Mouse (Mus musculus): ENCODE measurements around the gene 6030468B19Rik. TPM values are rescaled to one million over a fixed set of nuclear protein-coding genes. Genes with fewer than 3 reads are reported as not detected.

6030468B19Rik gene
- polyA plus RNA-seq, 1 experiment from 2014 or later = 0.65 TPM

GRCm38 (mm10) chr11:117776085-117776792 lies 21.2 kb upstream of the 6030468B19Rik start:
- DNase-seq (ENCODE audit: low spot score) (no peak), ATAC-seq (ENCODE audit: insufficient read depth, low FRiP score, low TSS enrichment) (no peak)
- 0 out of 2 replicates have a peak, but pooled peaks cover 4% of the 10 kb centered on the region for H3K27me3 ChIP-seq (ENCODE audit: control insufficient read depth, insufficient read depth, low read length)
- H3K9me3 ChIP-seq (ENCODE audit: control insufficient read depth, low read length) = no peaks in the 10 kb centered on the region
- no peaks in the 10 kb centered on the region; the same call in 1 of the 2 replicates for H3K36me3 ChIP-seq (ENCODE audit: control insufficient read depth, insufficient read depth, low read length)
- H3K4me2 ChIP-seq (ENCODE audit: low read depth) = no peak overlapping the region
- 83% methylated on average over 14 of the region's 14 CpGs for whole genome bisulfite sequencing
- H3K9ac ChIP-seq (ENCODE audit: low read length) = no peak overlapping the region
- no peak overlapping the region for H3K4me3 ChIP-seq (ENCODE audit: low read depth, low read length)
- no peak overlapping the region for H3K27ac ChIP-seq (ENCODE audit: low read depth, low read length)
- H3K4me1 ChIP-seq (ENCODE audit: control insufficient read depth, insufficient read depth, low read length) = peaks cover 26% of the 10 kb centered on the region

GRCm38 (mm10) chr11:117777111-117777510 lies 20.3 kb upstream of the 6030468B19Rik start:
- H3K36me3 ChIP-seq (ENCODE audit: control insufficient read depth, insufficient read depth, low read length) = no peaks in the 10 kb centered on the region; the same call in 1 of the 2 replicates
- no peaks in the 10 kb centered on the region for H3K9me3 ChIP-seq (ENCODE audit: control insufficient read depth, low read length)
- H3K4me2 ChIP-seq (ENCODE audit: low read depth) = no peak overlapping the region
- H3K4me1 ChIP-seq (ENCODE audit: control insufficient read depth, insufficient read depth, low read length) = peaks cover 26% of the 10 kb centered on the region
- WGBS = 89% methylated on average over 5 of the region's 5 CpGs
- DNase-seq (ENCODE audit: low spot score) (no peak), ATAC-seq (ENCODE audit: insufficient read depth, low FRiP score, low TSS enrichment) (no peak)
- H3K9ac ChIP-seq (ENCODE audit: low read length) = no peak overlapping the region
- no peak overlapping the region for H3K4me3 ChIP-seq (ENCODE audit: low read depth, low read length)
- peaks cover 10% of the 10 kb centered on the region for H3K27me3 ChIP-seq (ENCODE audit: control insufficient read depth, insufficient read depth, low read length)
- no peak overlapping the region for H3K27ac ChIP-seq (ENCODE audit: low read depth, low read length)

- Histone ChIP-seq H3K4me2 (ENCODE audit: low read depth) (no peak overlapping the region), H3K4me1 (ENCODE audit: control insufficient read depth, insufficient read depth, low read length) (peaks cover 26% of the 10 kb centered on the region), H3K4me3 (ENCODE audit: low read depth, low read length) (no peak overlapping the region), H3K27me3 (ENCODE audit: control insufficient read depth, insufficient read depth, low read length) (peaks cover 11% of the 10 kb centered on the region), H3K27ac (ENCODE audit: low read depth, low read length) (no peak overlapping the region), H3K9me3 (ENCODE audit: control insufficient read depth, low read length) (no peaks in the 10 kb centered on the region), H3K9ac (ENCODE audit: low read length) (no peak overlapping the region), H3K36me3 (ENCODE audit: control insufficient read depth, insufficient read depth, low read length) (no peaks in the 10 kb centered on the region; the same call in 1 of the 2 replicates)
- ATAC-seq (ENCODE audit: insufficient read depth, low FRiP score, low TSS enrichment) (no peak), DNase-seq (ENCODE audit: low spot score) (no peak)
- 98% methylated on average over 11 of the region's 11 CpGs for WGBS
Measured at GRCm38 (mm10) chr11:117778031-117778430, 19.4 kb upstream of the 6030468B19Rik start.

GRCm38 (mm10) chr11:117778851-117779433 lies 18.5 kb upstream of the 6030468B19Rik start:
- DNase-seq (ENCODE audit: low spot score) = no peak
- peak overlapping the region; percentile 34; the same call in 1 of the 2 replicates for H3K4me3 ChIP-seq (ENCODE audit: low read depth, low read length)
- peak overlapping the region; percentile 83 for H3K27ac ChIP-seq (ENCODE audit: low read depth, low read length)
- peak overlapping the region; percentile 74 for H3K4me2 ChIP-seq (ENCODE audit: low read depth)
- no peak for ATAC-seq (ENCODE audit: insufficient read depth, low FRiP score, low TSS enrichment)
- no peaks in the 10 kb centered on the region for H3K9me3 ChIP-seq (ENCODE audit: control insufficient read depth, low read length)
- H3K4me1 ChIP-seq (ENCODE audit: control insufficient read depth, insufficient read depth, low read length) = peaks cover 29% of the 10 kb centered on the region
- no peaks in the 10 kb centered on the region; the same call in 1 of the 2 replicates for H3K36me3 ChIP-seq (ENCODE audit: control insufficient read depth, insufficient read depth, low read length)
- H3K27me3 ChIP-seq (ENCODE audit: control insufficient read depth, insufficient read depth, low read length) = peaks cover 15% of the 10 kb centered on the region
- H3K9ac ChIP-seq (ENCODE audit: low read length) = peak overlapping the region; percentile 65
- WGBS = 58% methylated on average over 12 of the region's 12 CpGs

GRCm38 (mm10) chr11:117779434-117780198 lies 17.8 kb upstream of the 6030468B19Rik start:
- ATAC-seq (ENCODE audit: insufficient read depth, low FRiP score, low TSS enrichment) = peak; percentile 56
- H3K4me1 ChIP-seq (ENCODE audit: control insufficient read depth, insufficient read depth, low read length) = peaks cover 29% of the 10 kb centered on the region
- WGBS = 2% methylated on average over 38 of the region's 38 CpGs

GRCm38 (mm10) chr11:117780199-117780515 lies 17.3 kb upstream of the 6030468B19Rik start:
- Histone ChIP-seq H3K27ac (ENCODE audit: low read depth, low read length) (peak overlapping the region; percentile 83), H3K27me3 (ENCODE audit: control insufficient read depth, insufficient read depth, low read length) (peaks cover 15% of the 10 kb centered on the region), H3K9me3 (ENCODE audit: control insufficient read depth, low read length) (no peaks in the 10 kb centered on the region), H3K36me3 (ENCODE audit: control insufficient read depth, insufficient read depth, low read length) (no peaks in the 10 kb centered on the region), H3K4me3 (ENCODE audit: low read depth, low read length) (peak overlapping the region; percentile 34), H3K4me2 (ENCODE audit: low read depth) (peak overlapping the region; percentile 74), H3K9ac (ENCODE audit: low read length) (peak overlapping the region; percentile 65), H3K4me1 (ENCODE audit: control insufficient read depth, insufficient read depth, low read length) (peaks cover 29% of the 10 kb centered on the region)
- DNase-seq (ENCODE audit: low spot score) = no peak
- ATAC-seq (ENCODE audit: insufficient read depth, low FRiP score, low TSS enrichment) = peak; percentile 45; the same call in 1 of the 2 replicates
- 2% methylated on average over 17 of the region's 17 CpGs for WGBS

More at GRCm38 (mm10) chr11:117779434-117780198, 17.8 kb upstream of the 6030468B19Rik start:
- peak; percentile 78 for DNase-seq (ENCODE audit: low spot score)
- Histone ChIP-seq H3K4me3 (ENCODE audit: low read depth, low read length) (peak overlapping the region; percentile 34), H3K27me3 (ENCODE audit: control insufficient read depth, insufficient read depth, low read length) (peaks cover 15% of the 10 kb centered on the region), H3K9ac (ENCODE audit: low read length) (peak overlapping the region; percentile 65), H3K9me3 (ENCODE audit: control insufficient read depth, low read length) (no peaks in the 10 kb centered on the region), H3K27ac (ENCODE audit: low read depth, low read length) (peak overlapping the region; percentile 83), H3K36me3 (ENCODE audit: control insufficient read depth, insufficient read depth, low read length) (no peaks in the 10 kb centered on the region; the same call in 1 of the 2 replicates), H3K4me2 (ENCODE audit: low read depth) (peak overlapping the region; percentile 74)

GRCm38 (mm10) chr11:117780582-117781111 lies 16.8 kb upstream of the 6030468B19Rik start:
- no peaks in the 10 kb centered on the region for H3K9me3 ChIP-seq (ENCODE audit: control insufficient read depth, low read length)
- peak; percentile 71 for DNase-seq (ENCODE audit: low spot score)
- peak overlapping the region; percentile 34 for H3K4me3 ChIP-seq (ENCODE audit: low read depth, low read length)
- peak; percentile 30; the same call in 1 of the 2 replicates for ATAC-seq (ENCODE audit: insufficient read depth, low FRiP score, low TSS enrichment)
- WGBS = 1% methylated on average over 19 of the region's 19 CpGs
- H3K4me1 ChIP-seq (ENCODE audit: control insufficient read depth, insufficient read depth, low read length) = peaks cover 29% of the 10 kb centered on the region
- no peaks in the 10 kb centered on the region for H3K36me3 ChIP-seq (ENCODE audit: control insufficient read depth, insufficient read depth, low read length)
- peak overlapping the region; percentile 65 for H3K9ac ChIP-seq (ENCODE audit: low read length)
- peaks cover 15% of the 10 kb centered on the region for H3K27me3 ChIP-seq (ENCODE audit: control insufficient read depth, insufficient read depth, low read length)
- peak overlapping the region; percentile 83 for H3K27ac ChIP-seq (ENCODE audit: low read depth, low read length)
- H3K4me2 ChIP-seq (ENCODE audit: low read depth) = peak overlapping the region; percentile 74

- 23% methylated on average over 18 of the region's 18 CpGs for WGBS
- Histone ChIP-seq H3K9me3 (ENCODE audit: control insufficient read depth, low read length) (no peaks in the 10 kb centered on the region), H3K4me2 (ENCODE audit: low read depth) (peak overlapping the region; percentile 74), H3K36me3 (ENCODE audit: control insufficient read depth, insufficient read depth, low read length) (no peaks in the 10 kb centered on the region), H3K4me1 (ENCODE audit: control insufficient read depth, insufficient read depth, low read length) (peaks cover 29% of the 10 kb centered on the region), H3K27me3 (ENCODE audit: control insufficient read depth, insufficient read depth, low read length) (peaks cover 15% of the 10 kb centered on the region), H3K4me3 (ENCODE audit: low read depth, low read length) (peak overlapping the region; percentile 34; the same call in 1 of the 2 replicates), H3K27ac (ENCODE audit: low read depth, low read length) (0 out of 2 replicates have a peak overlapping the region, but pooled peaks have one; percentile 49), H3K9ac (ENCODE audit: low read length) (no peak overlapping the region)
- no peak for ATAC-seq (ENCODE audit: insufficient read depth, low FRiP score, low TSS enrichment)
- DNase-seq (ENCODE audit: low spot score) = no peak
Measured at GRCm38 (mm10) chr11:117781199-117781821, 16.1 kb upstream of the 6030468B19Rik start.

Measured in neural tube, embryonic 11.5 days (tissue).